Mouse (Mus musculus) heart, postnatal 0 days (tissue): Measurements from ENCODE around the gene Olig2.

Experiments
- CTCF ChIP-seq: IDR thresholded peaks from 2 replicates; pipeline ENCODE4 v1.5.1; 2016; ENCODE audit warnings: antibody characterized with exemption, control low read depth, low read depth
- EP300 ChIP-seq: IDR thresholded peaks from 2 replicates; pipeline ENCODE4 v1.6.1; 2016; ENCODE audit warnings: antibody characterized with exemption, low read depth

DNA sequence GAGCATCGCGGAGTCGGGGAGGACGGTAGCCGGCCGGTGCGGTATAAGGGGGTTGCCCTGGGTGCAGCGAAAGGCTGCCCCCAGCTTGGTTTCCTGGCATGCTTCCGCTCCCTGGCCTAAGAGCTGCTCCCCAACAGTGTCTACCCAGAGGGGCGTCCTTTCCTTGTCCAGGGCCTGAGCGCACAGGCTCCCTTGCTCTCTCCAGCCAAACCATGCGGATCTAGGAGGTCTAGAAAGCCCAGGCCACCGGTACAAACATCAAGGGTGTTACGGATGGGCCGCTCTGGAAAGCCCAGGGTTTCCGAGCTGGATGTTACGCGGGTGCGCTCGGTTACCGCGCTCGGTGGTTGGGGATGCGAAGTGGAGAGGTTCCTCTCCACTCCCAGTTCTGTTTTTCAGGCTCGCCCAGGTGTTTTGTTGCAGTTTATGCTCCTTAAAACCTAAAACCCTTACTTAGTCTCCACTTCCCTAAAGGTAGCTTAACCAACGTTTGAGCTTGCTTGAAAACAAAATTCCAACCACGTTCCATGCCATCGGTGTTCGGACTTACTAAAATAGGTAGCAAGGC lies 45.8 kb downstream of the Olig2 start:
- TF ChIP-seq CTCF = no peak
- TF ChIP-seq EP300 = no peak
